Mouse (Mus musculus) cortical plate, adult 2 months (tissue): Measurements from ENCODE around the gene Gm10300. TPM values are rescaled to one million over a fixed set of nuclear protein-coding genes. Genes with fewer than 3 reads are reported as not detected.

Experiments
- H3K27ac ChIP-seq: fragments of 200-500 bp; 2 replicates; pipeline ENCODE4 v1.5.1; 2012; ENCODE audit warnings: low read length, control low read depth, inconsistent platforms; ENCODE audit not compliant: insufficient read depth
- H3K4me1 ChIP-seq: fragments of 200-500 bp; 2 replicates; pipeline ENCODE4 v1.6.1; 2011; ENCODE audit warnings: low read length; ENCODE audit not compliant: control insufficient read depth, insufficient read depth
- H3K4me3 ChIP-seq: fragments of 200-500 bp; 2 replicates; pipeline ENCODE4 v1.5.1; 2011; ENCODE audit warnings: mild to moderate bottlenecking, low read length, control low read depth; ENCODE audit not compliant: insufficient read depth
- CTCF ChIP-seq: fragments of 200-500 bp; IDR thresholded peaks from 2 replicates; pipeline ENCODE4 v1.5.1; 2011; ENCODE audit warnings: mild to moderate bottlenecking, control low read depth, low read length; ENCODE audit not compliant: insufficient read depth; ENCODE audit errors: extremely low read depth
- POLR2A ChIP-seq: fragments of 200-500 bp; IDR thresholded peaks from 2 replicates; pipeline ENCODE4 v1.6.1; 2011; ENCODE audit warnings: mild to moderate bottlenecking, low read length, control low read depth; ENCODE audit not compliant: insufficient read depth; ENCODE audit errors: extremely low read depth
- polyA plus RNA-seq: library from polyadenylated mRNA; depleted of rRNA; stranded (reverse); fragments of >200 nt; gene quantifications from 2 replicates; pipeline ENCODE4 v1.2.3, GENCODE M21; 2012

Gene Gm10300
- polyA plus RNA-seq, 1 experiment, result 0.10 TPM

GRCm38 (mm10) chr4:132049549-132050200 lies 24.8 kb upstream of the Gm10300 start:
- TF ChIP-seq POLR2A, result no peak
- Histone ChIP-seq H3K27ac (no peak overlapping the region), H3K4me3 (peak overlapping the region; percentile 31; the same call in 1 of the 2 replicates), H3K4me1 (no peaks in the 10 kb centered on the region; the same call in 1 of the 2 replicates)

- Histone ChIP-seq H3K27ac (no peak overlapping the region), H3K4me1 (no peaks in the 10 kb centered on the region; the same call in 1 of the 2 replicates), H3K4me3 (no peak overlapping the region)
- TF ChIP-seq CTCF (no peak), POLR2A (no peak)
Measured at GRCm38 (mm10) chr4:132051321-132052275, 22.9 kb upstream of the Gm10300 start.

GRCm38 (mm10) chr4:132057311-132057710 lies 17.2 kb upstream of the Gm10300 start:
- Histone ChIP-seq H3K27ac (no peak overlapping the region), H3K4me3 (no peak overlapping the region), H3K4me1 (no peaks in the 10 kb centered on the region)
- TF ChIP-seq POLR2A (no peak), CTCF (no peak)

- no peak overlapping the region for H3K4me3 ChIP-seq
- no peaks in the 10 kb centered on the region for H3K4me1 ChIP-seq
- H3K27ac ChIP-seq, result no peak overlapping the region
- TF ChIP-seq POLR2A, result no peak
- TF ChIP-seq CTCF, result no peak
Measured at GRCm38 (mm10) chr4:132059541-132059940, 15.0 kb upstream of the Gm10300 start.

GRCm38 (mm10) chr4:132060040-132060832 lies 14.3 kb upstream of the Gm10300 start:
- Histone ChIP-seq H3K27ac (no peak overlapping the region), H3K4me1 (no peaks in the 10 kb centered on the region), H3K4me3 (no peak overlapping the region)
- TF ChIP-seq POLR2A, result no peak
- no peak for TF ChIP-seq CTCF

GRCm38 (mm10) chr4:132062289-132062688 lies 12.2 kb upstream of the Gm10300 start:
- Histone ChIP-seq H3K4me1 (no peaks in the 10 kb centered on the region), H3K27ac (no peak overlapping the region), H3K4me3 (no peak overlapping the region)
- no peak for TF ChIP-seq POLR2A
- TF ChIP-seq CTCF, result no peak

- TF ChIP-seq POLR2A (no peak), CTCF (no peak)
- no peak overlapping the region for H3K27ac ChIP-seq
- no peak overlapping the region for H3K4me3 ChIP-seq
- no peaks in the 10 kb centered on the region for H3K4me1 ChIP-seq
Measured at GRCm38 (mm10) chr4:132062934-132063884, 11.3 kb upstream of the Gm10300 start.

GRCm38 (mm10) chr4:132064550-132064949 lies 9.9 kb upstream of the Gm10300 start:
- Histone ChIP-seq H3K27ac (no peak overlapping the region), H3K4me1 (no peaks in the 10 kb centered on the region), H3K4me3 (no peak overlapping the region)
- TF ChIP-seq CTCF (no peak), POLR2A (no peak)
